27 mouse cellular contexts compared by ENCODE assay signal in the genomic region with DNA sequence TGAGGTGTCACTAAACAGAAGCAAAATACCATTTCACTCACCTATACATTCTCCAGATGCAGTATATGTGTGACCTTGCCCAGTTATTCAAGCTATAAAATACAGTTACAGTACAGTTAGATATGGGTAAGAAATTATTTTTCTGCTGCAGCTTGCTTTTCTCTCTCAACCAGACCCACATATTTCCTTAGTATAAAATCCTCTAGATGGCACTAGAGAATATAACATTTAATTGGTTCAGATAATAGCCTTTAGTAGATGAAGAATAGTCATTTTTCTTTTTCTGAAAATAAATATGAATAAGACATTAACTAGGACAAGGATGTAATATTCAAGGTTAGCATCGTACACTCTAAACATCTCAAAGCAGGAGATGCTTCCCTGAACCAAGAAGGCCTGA.
DNase-seq lines count a peak whose midpoint lies in the region; ATAC-seq and TF ChIP-seq lines count a peak whose summit lies in the region.
"Had no signal": no experiment of that assay in that cellular context is flagged by ENCODE, and none has a peak within 500 bp of the region (broad histone marks: within the 10 kb centered on the region; RNA-seq: fewer than 3 reads in every experiment).

No protein-coding gene starts in this region.

- peak; percentile 55 for TF ChIP-seq CTCF in heart, adult 2 months (IDR thresholded peaks at IDR 0.05)
- TF ChIP-seq CTCF in kidney, postnatal 0 days (IDR thresholded peaks at IDR 0.05; ENCODE audit: low read depth), result peak; percentile 39; the same call in 1 of the 2 replicates

- no peak for TF ChIP-seq POLR2A in heart, adult 2 months (IDR thresholded peaks at IDR 0.05; ENCODE audit: insufficient read depth, low read depth, low read length)

- no peak for ATAC-seq in kidney, postnatal 0 days (replicated peaks; ENCODE audit: low FRiP score, low read depth)
- ATAC-seq in midbrain, embryonic 14.5 days (ENCODE audit: low FRiP score, low TSS enrichment), result no peak
- no peak for ATAC-seq in midbrain, embryonic 13.5 days
- ATAC-seq: midbrain, embryonic 15.5 days had no signal

- H3K36me3 ChIP-seq in heart, adult 2 months (ENCODE audit: control insufficient read depth, insufficient read depth, low read length), result no peaks in the 10 kb centered on the region
- H3K36me3 ChIP-seq in kidney, postnatal 0 days (ENCODE audit: insufficient read depth, low read length), result no peaks in the 10 kb centered on the region
- H3K36me3 ChIP-seq in midbrain, embryonic 14.5 days (ENCODE audit: control insufficient read depth, insufficient read depth, low read length), result no peaks in the 10 kb centered on the region
- H3K36me3 ChIP-seq in midbrain, embryonic 13.5 days, result no peaks in the 10 kb centered on the region
- H3K36me3 ChIP-seq: forebrain, embryonic 12.5 days; midbrain, embryonic 15.5 days had no signal

- no peaks in the 10 kb centered on the region for H3K27me3 ChIP-seq in heart, adult 2 months (ENCODE audit: control insufficient read depth, insufficient read depth, low read length)
- H3K27me3 ChIP-seq in kidney, postnatal 0 days (ENCODE audit: insufficient read depth, low read length), result no peaks in the 10 kb centered on the region
- H3K27me3 ChIP-seq in midbrain, embryonic 14.5 days (ENCODE audit: control insufficient read depth, insufficient read depth, low read length), result no peaks in the 10 kb centered on the region
- H3K27me3 ChIP-seq in midbrain, embryonic 13.5 days, result no peaks in the 10 kb centered on the region
- H3K27me3 ChIP-seq: CH12.LX; forebrain, embryonic 12.5 days; megakaryocyte, embryonic 14.5 days; midbrain, embryonic 15.5 days had no signal

- intact Hi-C loops in heart, adult 2 months (cut with DNase I), result no loop called here
- intact Hi-C loops in heart, postnatal 10 days (cut with DNase I), result loop anchor here (10.0 kb wide), 1 partner anchor 284 kb away; no protein-coding TSS in a partner anchor

- no peak overlapping the region for H3K27ac ChIP-seq in heart, adult 2 months
- H3K27ac ChIP-seq in kidney, postnatal 0 days, result no peak overlapping the region
- no peak overlapping the region for H3K27ac ChIP-seq in midbrain, embryonic 14.5 days (replicated peaks; ENCODE audit: low read depth, low read length)
- H3K27ac ChIP-seq in midbrain, embryonic 13.5 days, result no peak overlapping the region
- H3K27ac ChIP-seq: forebrain, embryonic 12.5 days; liver, embryonic 14.5 days; midbrain, embryonic 15.5 days had no signal

- WGBS in heart, adult 2 months, result 87% methylated on average over 1 of the region's 1 CpGs
- WGBS in kidney, postnatal 0 days, result 84% methylated on average over 1 of the region's 1 CpGs
- WGBS in midbrain, embryonic 14.5 days, result 88% methylated on average over 1 of the region's 1 CpGs
- WGBS in midbrain, embryonic 13.5 days, result 90% methylated on average over 1 of the region's 1 CpGs

- no peak overlapping the region for H3K9ac ChIP-seq in heart, adult 2 months (ENCODE audit: low read depth, low read length)
- H3K9ac ChIP-seq in kidney, postnatal 0 days (ENCODE audit: low read depth, low read length), result no peak overlapping the region
- H3K9ac ChIP-seq in midbrain, embryonic 14.5 days (replicated peaks; ENCODE audit: low read length), result no peak overlapping the region
- no peak overlapping the region for H3K9ac ChIP-seq in midbrain, embryonic 13.5 days (replicated peaks)
- H3K9ac ChIP-seq: forebrain, embryonic 12.5 days; liver, embryonic 14.5 days; midbrain, embryonic 15.5 days had no signal

- no peak for DNase-seq in heart, adult 2 months
- DNase-seq in heart, postnatal 10 days, result no peak
- peak; percentile 32 for DNase-seq in kidney, postnatal 0 days (ENCODE audit: low spot score)
- DNase-seq in kidney, postnatal 4 days, result no peak
- DNase-seq in midbrain, embryonic 14.5 days, result peak; percentile 45
- DNase-seq in T-cell, adult 2 months (ENCODE audit: low spot score), result no peak
- DNase-seq: adrenal gland, adult 8-10 months; cerebellum, adult 2 months; cerebellum, postnatal 14 days; gastrocnemius, postnatal 10 days; kidney, adult 11 months; kidney, postnatal 25 days; layer of hippocampus, postnatal 36 days; liver; lung, postnatal 4 days; right cerebral cortex, adult 18-20 months; spleen, adult 18-20 months; thymus, adult 18-20 months; thymus, postnatal 25 days had no signal

- no peak overlapping the region for H3K4me3 ChIP-seq in heart, adult 2 months
- no peak overlapping the region for H3K4me3 ChIP-seq in kidney, postnatal 0 days (replicated peaks; ENCODE audit: low read depth, low read length)
- H3K4me3 ChIP-seq in midbrain, embryonic 14.5 days (replicated peaks; ENCODE audit: low read depth, low read length), result no peak overlapping the region
- H3K4me3 ChIP-seq in midbrain, embryonic 13.5 days (replicated peaks), result no peak overlapping the region
- H3K4me3 ChIP-seq: erythroblast, embryonic 14.5 days; forebrain, embryonic 12.5 days; megakaryocyte, embryonic 14.5 days; midbrain, embryonic 15.5 days had no signal

- no peak overlapping the region for H3K4me2 ChIP-seq in kidney, postnatal 0 days (ENCODE audit: low read length)
- H3K4me2 ChIP-seq in midbrain, embryonic 14.5 days (ENCODE audit: low read length), result no peak overlapping the region
- H3K4me2 ChIP-seq in midbrain, embryonic 13.5 days (replicated peaks), result no peak overlapping the region
- H3K4me2 ChIP-seq: forebrain, embryonic 12.5 days; heart, embryonic 11.5 days; midbrain, embryonic 15.5 days had no signal

- no peaks in the 10 kb centered on the region for H3K4me1 ChIP-seq in heart, adult 2 months (ENCODE audit: control insufficient read depth, insufficient read depth, low read length)
- H3K4me1 ChIP-seq in kidney, postnatal 0 days (replicated peaks; ENCODE audit: insufficient read depth, low read length), result no peaks in the 10 kb centered on the region
- H3K4me1 ChIP-seq in midbrain, embryonic 14.5 days (ENCODE audit: control insufficient read depth, insufficient read depth, low read length), result no peaks in the 10 kb centered on the region
- H3K4me1 ChIP-seq in midbrain, embryonic 13.5 days (replicated peaks), result no peaks in the 10 kb centered on the region; the same call in 1 of the 2 replicates
- H3K4me1 ChIP-seq: megakaryocyte, embryonic 14.5 days; midbrain, embryonic 15.5 days had no signal

- TF ChIP-seq EP300 in heart, adult 2 months (IDR thresholded peaks at IDR 0.05; ENCODE audit: insufficient read depth, low read depth, low read length), result no peak

- H3K79me2 ChIP-seq in heart, adult 2 months (replicated peaks; ENCODE audit: control insufficient read depth, insufficient read depth, low read length), result no peaks in the 10 kb centered on the region

- H3K9me3 ChIP-seq in kidney, postnatal 0 days (replicated peaks; ENCODE audit: low read length), result no peaks in the 10 kb centered on the region
- H3K9me3 ChIP-seq in midbrain, embryonic 14.5 days (ENCODE audit: control insufficient read depth, low read length), result no peaks in the 10 kb centered on the region
- H3K9me3 ChIP-seq in midbrain, embryonic 13.5 days, result no peaks in the 10 kb centered on the region
- H3K9me3 ChIP-seq: forebrain, embryonic 12.5 days; midbrain, embryonic 15.5 days had no signal

Comparison
In these comparisons a context has a peak if more than half of its experiments do, and no peak if none do; other contexts are left out.
1. DNase-seq: peak in kidney, postnatal 0 days (single experiment) and midbrain, embryonic 14.5 days (single experiment); none in heart, adult 2 months (0 of 2), heart, postnatal 10 days (0 of 2), kidney, postnatal 4 days (0 of 2) and T-cell, adult 2 months (single experiment).